Mouse (Mus musculus): ENCODE measurements around the gene Zdhhc16. TPM values are rescaled to one million over a fixed set of nuclear protein-coding genes. Genes with fewer than 3 reads are reported as not detected.

Gene Zdhhc16
- polyA plus RNA-seq, 1 experiment = 43.9 TPM

DNA sequence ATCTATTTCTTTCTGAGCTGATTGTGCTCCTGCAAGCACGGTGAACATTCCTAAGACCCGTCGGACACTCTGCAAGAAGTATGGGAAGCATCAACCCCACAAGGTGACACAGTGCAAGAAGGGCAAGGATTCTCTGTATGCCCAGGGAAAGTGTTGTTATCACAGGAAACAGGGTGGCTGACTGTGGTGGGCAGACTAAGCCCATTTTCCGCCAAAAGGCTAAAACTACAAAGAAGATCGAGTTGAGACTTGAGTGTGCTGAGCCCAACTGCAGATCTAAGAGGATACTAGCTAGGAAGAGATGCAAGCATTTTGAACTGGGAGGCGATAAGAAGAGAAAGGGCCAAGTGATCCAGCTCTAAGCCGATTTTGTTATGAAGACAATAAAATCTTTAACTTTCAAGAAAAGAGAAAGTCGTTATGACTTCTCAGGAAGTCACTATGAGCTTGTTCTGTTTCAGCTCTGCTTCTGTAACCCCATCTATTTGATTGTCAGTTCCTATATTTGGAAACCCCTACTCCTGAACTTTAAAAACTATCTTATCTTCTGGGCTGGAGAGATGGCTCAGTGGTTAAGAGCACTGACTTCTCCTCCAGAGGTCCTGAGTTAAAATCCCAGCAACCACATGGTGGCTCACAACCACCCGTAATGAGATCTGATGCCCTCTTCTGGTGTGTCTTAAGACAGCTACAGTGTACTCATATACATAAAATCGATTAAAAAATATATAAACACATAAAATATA is 30.3 kb upstream of the Zdhhc16 start:
- no peak overlapping the region for H3K4me3 ChIP-seq (ENCODE audit: insufficient read depth, low read length)
- peaks cover 38% of the 10 kb centered on the region for H3K4me1 ChIP-seq (ENCODE audit: control insufficient read depth, insufficient read depth, low read length)

DNA sequence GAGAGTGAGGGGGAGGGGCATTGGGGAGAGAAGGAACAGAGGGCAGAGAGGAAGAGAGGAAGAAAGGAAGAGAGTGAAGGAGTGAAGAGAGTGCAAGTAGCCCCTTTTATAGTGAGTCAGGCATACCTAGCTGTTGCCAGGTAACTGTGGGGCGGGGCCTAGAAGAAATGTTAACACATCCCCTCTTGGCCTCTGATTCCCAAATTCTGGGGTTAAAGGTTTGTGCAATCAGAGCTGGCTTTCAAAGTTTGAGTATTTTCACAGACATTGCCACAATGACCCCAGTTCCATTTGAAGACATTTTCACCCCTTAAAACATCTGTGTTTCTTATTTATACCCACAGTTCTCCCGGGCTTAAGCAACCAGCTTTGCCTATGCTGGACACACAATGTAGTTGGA is 28.0 kb upstream of the Zdhhc16 start:
- peaks cover 36% of the 10 kb centered on the region for H3K4me1 ChIP-seq (ENCODE audit: control insufficient read depth, insufficient read depth, low read length)
- no peak overlapping the region for H3K4me3 ChIP-seq (ENCODE audit: insufficient read depth, low read length)
- no peak for TF ChIP-seq POLR2A (IDR thresholded peaks at IDR 0.05; ENCODE audit: borderline replicate concordance, low read depth, low read length)
- no peak for TF ChIP-seq CTCF (IDR thresholded peaks at IDR 0.05; ENCODE audit: low read depth, low read length)
- H3K27ac ChIP-seq (ENCODE audit: insufficient read depth, low read depth, low read length) = no peak overlapping the region

More for the DNA sequence above, 30.3 kb upstream of the Zdhhc16 start:
- no peak overlapping the region for H3K27ac ChIP-seq (ENCODE audit: insufficient read depth, low read depth, low read length)
- no peak for TF ChIP-seq CTCF (IDR thresholded peaks at IDR 0.05; ENCODE audit: low read depth, low read length)
- TF ChIP-seq POLR2A (IDR thresholded peaks at IDR 0.05; ENCODE audit: borderline replicate concordance, low read depth, low read length) = no peak

DNA sequence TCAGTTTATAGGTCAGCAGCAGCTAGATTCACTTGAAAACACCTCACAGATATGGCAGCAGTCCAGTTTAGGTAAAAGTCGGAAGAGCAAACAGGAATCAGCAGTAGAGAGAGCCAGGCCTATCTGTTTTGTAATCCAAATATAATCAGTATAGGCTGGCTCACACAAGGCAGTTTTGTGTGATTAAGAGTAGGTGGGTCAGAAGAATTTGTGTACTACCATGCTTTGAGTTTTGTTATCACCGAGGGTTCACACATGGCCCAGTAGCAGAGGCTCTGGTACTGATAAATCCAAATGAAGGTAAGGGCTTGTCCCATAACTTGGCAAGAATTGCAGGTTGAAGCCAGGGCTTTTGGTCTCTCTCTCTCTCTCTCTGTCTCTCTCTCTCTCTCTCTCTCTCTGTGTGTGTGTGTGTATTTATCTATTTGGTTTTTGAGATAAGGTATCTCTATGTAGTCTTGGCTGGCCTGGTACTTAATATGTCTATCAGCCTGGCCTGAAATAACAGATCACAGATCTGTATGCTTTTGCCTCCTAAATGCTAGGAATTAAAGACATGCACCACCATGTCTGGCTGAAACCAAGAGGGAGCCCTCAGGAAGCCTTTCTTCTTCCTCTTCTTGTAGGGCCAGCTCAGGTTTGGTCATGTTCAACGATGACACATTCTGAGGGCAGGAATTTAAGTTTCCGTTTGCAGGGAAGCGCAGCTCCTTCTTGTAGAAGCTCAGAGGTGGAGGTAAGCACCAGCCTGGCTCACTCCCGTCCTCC is 26.8 kb upstream of the Zdhhc16 start:
- no peak overlapping the region for H3K4me3 ChIP-seq (ENCODE audit: insufficient read depth, low read length)
- TF ChIP-seq POLR2A (IDR thresholded peaks at IDR 0.05; ENCODE audit: borderline replicate concordance, low read depth, low read length) = no peak
- no peak for TF ChIP-seq CTCF (IDR thresholded peaks at IDR 0.05; ENCODE audit: low read depth, low read length)
- H3K27ac ChIP-seq (ENCODE audit: insufficient read depth, low read depth, low read length) = no peak overlapping the region
- H3K4me1 ChIP-seq (ENCODE audit: control insufficient read depth, insufficient read depth, low read length) = peaks cover 29% of the 10 kb centered on the region

DNA sequence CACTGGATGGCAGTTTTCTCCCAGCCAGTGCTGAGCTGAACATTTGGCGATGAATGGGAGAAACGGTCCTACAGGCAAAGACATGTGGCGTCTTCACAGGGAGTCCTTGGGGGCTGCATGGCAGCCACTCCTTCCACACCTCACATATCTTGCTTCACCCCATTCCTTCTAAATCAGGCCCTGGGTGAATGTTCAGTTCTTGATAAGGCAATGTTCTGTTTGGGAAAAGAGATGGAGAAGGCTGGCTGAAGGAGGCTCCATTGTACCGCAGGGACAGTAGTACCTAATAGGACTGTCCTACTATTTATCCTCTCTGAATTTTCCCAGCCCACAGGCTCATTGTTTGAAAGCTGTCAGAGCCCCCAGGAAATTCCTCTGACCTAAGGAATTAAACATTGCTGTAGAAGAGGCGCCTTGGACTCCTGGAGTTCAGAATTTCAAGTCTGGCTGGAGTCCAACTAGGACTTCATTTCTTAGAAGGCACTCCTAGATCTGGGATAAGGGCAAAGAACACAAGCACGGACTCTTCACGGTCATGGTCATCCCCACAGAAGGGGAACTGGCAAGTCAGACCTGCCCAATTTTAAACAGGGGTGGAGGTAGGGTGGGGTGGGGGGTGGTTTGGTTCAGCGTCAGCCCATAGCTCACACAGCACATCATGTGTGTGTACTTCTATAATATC is 26.1 kb upstream of the Zdhhc16 start:
- Histone ChIP-seq H3K4me3 (ENCODE audit: insufficient read depth, low read length) (no peak overlapping the region), H3K27ac (ENCODE audit: insufficient read depth, low read depth, low read length) (no peak overlapping the region), H3K4me1 (ENCODE audit: control insufficient read depth, insufficient read depth, low read length) (peaks cover 25% of the 10 kb centered on the region)
- TF ChIP-seq POLR2A (IDR thresholded peaks at IDR 0.05; ENCODE audit: borderline replicate concordance, low read depth, low read length) (no peak), CTCF (IDR thresholded peaks at IDR 0.05; ENCODE audit: low read depth, low read length) (no peak)

DNA sequence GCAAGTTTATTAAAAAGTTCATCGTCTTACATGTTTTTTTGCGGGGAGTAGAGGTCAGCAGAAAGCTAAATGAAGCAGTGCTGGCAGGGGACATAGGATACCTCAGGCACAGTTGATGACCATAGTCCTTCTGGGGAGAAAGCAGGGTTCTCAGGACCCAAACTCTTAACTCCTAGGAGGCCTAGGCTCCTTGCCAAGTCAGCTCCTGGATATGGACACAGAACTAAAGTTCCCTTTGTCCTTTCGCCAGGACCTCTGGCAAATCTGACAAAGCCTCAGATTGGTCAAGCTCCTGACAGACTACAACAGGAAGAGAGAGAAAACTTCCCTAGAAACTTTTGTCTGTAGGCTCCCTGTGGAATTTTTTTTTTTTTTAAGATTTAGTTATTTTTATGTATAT is 24.5 kb upstream of the Zdhhc16 start:
- TF ChIP-seq CTCF (IDR thresholded peaks at IDR 0.05; ENCODE audit: low read depth, low read length) = no peak
- Histone ChIP-seq H3K4me3 (ENCODE audit: insufficient read depth, low read length) (no peak overlapping the region), H3K27ac (ENCODE audit: insufficient read depth, low read depth, low read length) (no peak overlapping the region), H3K4me1 (ENCODE audit: control insufficient read depth, insufficient read depth, low read length) (peaks cover 25% of the 10 kb centered on the region)

DNA sequence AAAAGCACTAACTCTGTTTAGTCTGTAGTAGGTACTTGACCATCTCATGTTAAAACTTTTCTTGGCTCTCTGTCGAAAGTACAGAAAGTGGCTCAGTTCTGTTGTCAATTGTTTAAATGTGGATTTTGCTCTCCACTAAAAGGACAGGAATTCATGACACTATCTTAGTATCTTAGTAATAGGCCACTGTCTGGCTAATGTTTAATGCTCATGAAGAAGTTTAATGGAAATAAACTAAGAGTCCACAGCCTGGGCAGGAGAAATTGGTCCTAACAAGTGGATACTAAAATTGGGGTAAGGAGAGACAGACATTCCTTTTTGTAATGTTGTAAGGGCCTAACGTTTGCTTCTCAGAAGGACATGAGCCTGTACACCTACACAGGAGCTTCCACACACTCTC is 22.9 kb upstream of the Zdhhc16 start:
- H3K4me1 ChIP-seq (ENCODE audit: control insufficient read depth, insufficient read depth, low read length) = peaks cover 32% of the 10 kb centered on the region
- H3K4me3 ChIP-seq (ENCODE audit: insufficient read depth, low read length) = no peak overlapping the region
- TF ChIP-seq POLR2A (IDR thresholded peaks at IDR 0.05; ENCODE audit: borderline replicate concordance, low read depth, low read length) (no peak), CTCF (IDR thresholded peaks at IDR 0.05; ENCODE audit: low read depth, low read length) (no peak)
- peak overlapping the region; percentile 16; the same call in 1 of the 2 replicates for H3K27ac ChIP-seq (ENCODE audit: insufficient read depth, low read depth, low read length)

DNA sequence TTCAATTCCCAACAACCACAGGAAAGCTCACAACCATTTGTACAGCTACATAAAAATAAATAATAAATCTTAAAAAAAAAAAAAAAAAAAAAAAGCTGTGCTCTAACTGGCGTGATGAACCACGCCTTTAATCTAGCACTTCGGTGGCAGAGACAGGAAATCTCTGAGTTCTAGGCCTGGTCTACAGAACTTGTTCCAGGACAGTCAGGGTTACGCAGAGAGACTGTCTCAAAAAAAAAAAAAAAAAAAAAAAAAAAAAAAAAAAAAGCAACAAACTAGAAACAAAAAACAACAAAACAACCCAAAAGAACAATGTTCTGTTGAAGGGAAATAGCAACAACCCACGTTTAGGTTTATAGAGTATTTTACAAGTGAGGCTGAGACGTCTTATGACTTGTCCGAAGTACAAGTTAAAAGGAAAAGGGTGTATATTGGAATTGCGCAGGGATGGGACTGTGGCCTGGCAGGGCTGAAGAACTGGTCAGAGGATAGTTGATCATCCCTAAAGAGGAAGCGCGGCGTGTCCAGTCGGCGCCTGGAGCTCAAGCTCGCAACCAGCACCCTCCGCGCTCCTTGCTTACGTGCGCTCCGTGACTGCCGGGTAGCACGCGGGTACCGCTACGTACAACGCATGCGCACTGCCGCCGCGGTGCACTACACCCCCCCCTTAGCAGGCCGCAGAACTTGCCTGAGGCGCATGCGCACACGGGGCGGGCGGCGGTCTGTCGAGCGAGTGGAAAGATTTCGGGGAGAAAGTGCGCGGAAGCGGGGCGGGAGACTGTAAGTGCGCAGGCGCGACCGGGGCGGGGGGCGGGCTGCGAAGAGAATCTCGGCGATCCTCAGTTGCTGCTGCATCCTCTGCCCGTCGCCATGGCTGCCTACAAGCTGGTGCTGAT is 21.9 kb upstream of the Zdhhc16 start, which contains the start of gene Pgam1:
Gene Pgam1 (plus strand): TSS at position 746 of the 896 bp plus-strand sequence.
- peak within 1 kb of the TSS; percentile 75 for H3K27ac ChIP-seq (ENCODE audit: insufficient read depth, low read depth, low read length)

DNA sequence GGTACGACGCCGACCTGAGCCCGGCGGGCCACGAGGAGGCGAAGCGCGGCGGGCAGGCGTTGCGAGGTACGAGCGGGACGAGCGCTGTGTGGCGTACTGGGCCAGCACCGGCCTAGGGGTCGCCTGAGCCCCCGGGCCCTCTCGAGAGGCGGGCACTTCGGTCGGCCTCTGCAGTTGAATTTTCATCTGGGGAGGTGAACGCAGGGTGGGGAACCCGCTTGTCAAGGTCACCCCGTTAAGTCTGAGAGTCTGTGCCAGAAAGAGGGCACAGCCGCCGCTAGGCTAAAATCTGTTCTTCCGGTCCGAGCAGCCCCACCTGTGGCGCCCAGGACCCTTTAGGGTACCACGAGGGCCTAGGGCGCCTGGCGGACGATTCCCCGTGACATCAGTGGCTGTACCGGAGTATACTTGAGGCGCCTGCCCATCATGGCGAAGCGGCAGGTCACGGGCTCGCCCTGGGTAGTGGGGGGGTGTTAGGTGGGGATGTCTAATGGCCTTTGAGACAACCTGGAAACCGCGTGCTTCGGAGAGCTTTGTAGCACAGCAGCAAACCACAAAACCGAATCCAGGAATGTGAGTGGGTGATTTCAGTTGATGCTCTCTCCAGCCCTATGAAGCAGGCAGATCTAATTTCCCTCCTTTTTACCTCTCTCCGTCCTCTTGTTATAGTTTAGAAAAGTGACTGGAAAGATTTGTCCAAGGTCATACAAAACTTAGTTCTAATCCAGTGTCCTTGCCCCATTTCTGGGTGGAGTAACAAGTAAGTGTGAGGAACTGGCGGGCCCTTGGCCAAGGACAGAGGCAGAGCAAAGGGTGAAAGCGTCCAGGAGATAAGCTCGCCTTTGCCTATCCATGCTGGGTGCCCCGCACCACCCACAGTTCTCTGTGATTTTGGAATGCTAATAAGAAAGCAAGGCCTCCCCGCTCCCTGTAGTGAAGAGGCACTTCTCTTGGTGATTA is 20.9 kb upstream of the Zdhhc16 start:
- H3K27ac ChIP-seq (ENCODE audit: insufficient read depth, low read depth, low read length) = peak overlapping the region; percentile 75
- peaks cover 33% of the 10 kb centered on the region for H3K4me1 ChIP-seq (ENCODE audit: control insufficient read depth, insufficient read depth, low read length)
- H3K4me3 ChIP-seq (ENCODE audit: insufficient read depth, low read length) = peak overlapping the region; percentile 87
- no peak for TF ChIP-seq POLR2A (IDR thresholded peaks at IDR 0.05; ENCODE audit: borderline replicate concordance, low read depth, low read length)
- no peak for TF ChIP-seq CTCF (IDR thresholded peaks at IDR 0.05; ENCODE audit: low read depth, low read length)

More for the DNA sequence above, 21.9 kb upstream of the Zdhhc16 start, which contains the start of gene Pgam1:
- Histone ChIP-seq H3K4me3 (ENCODE audit: insufficient read depth, low read length) (peak within 1 kb of the TSS; percentile 87), H3K4me1 (ENCODE audit: control insufficient read depth, insufficient read depth, low read length) (peaks cover 35% of the 10 kb centered on the region)
- TF ChIP-seq CTCF (IDR thresholded peaks at IDR 0.05; ENCODE audit: low read depth, low read length) (no peak), POLR2A (IDR thresholded peaks at IDR 0.05; ENCODE audit: borderline replicate concordance, low read depth, low read length) (no peak)

Measured in bone marrow macrophage, adult 2 months (primary cell).